Mouse (Mus musculus): Measurements from ENCODE around the gene Sgpp1. TPM values are rescaled to one million over a fixed set of nuclear protein-coding genes. Genes with fewer than 3 reads are reported as not detected.

The Sgpp1 gene
- total RNA-seq, 1 experiment: 4.8 TPM

GRCm38 (mm10) chr12:75742101-75742500, 6.6 kb upstream of the Sgpp1 start:
- no peak overlapping the region for H3K4me3 ChIP-seq (ENCODE audit: insufficient read depth in 1 of 2, low read depth in 1 of 2, low read length in 2 of 2, poor library complexity in 1 of 2, severe bottlenecking in 1 of 2)
- no peak overlapping the region for H3K9ac ChIP-seq (ENCODE audit: insufficient read depth, low read depth, low read length, poor library complexity, severe bottlenecking)
- no peaks in the 10 kb centered on the region for H3K9me3 ChIP-seq (ENCODE audit: control insufficient read depth, insufficient read depth, low read depth, low read length)
- H3K27ac ChIP-seq (ENCODE audit: insufficient read depth, low read depth, low read length, poor library complexity, severe bottlenecking): no peak overlapping the region
- no peaks in the 10 kb centered on the region for H3K36me3 ChIP-seq (ENCODE audit: control insufficient read depth, insufficient read depth, low read length, poor library complexity, severe bottlenecking)
- TF ChIP-seq ZNF384 (IDR thresholded peaks at IDR 0.05; ENCODE audit: low read depth, low read length): no peak
- no peak for TF ChIP-seq MAFK (IDR thresholded peaks at IDR 0.05; ENCODE audit: insufficient read depth, low read depth, low read length)
- no peak for TF ChIP-seq ZC3H11A (IDR thresholded peaks at IDR 0.05; ENCODE audit: borderline replicate concordance, low read depth, low read length)
- no peak for TF ChIP-seq CHD2 (IDR thresholded peaks at IDR 0.05; ENCODE audit: low read depth, low read length)
- no peak for TF ChIP-seq HCFC1 (IDR thresholded peaks at IDR 0.05; ENCODE audit: borderline replicate concordance, insufficient read depth, low read length)
- in situ Hi-C loops (cut with MboI; ENCODE audit: low sequenced_read_pairs in 2 of 2, unreplicated experiment in 2 of 2): no loop called here
- no peaks in the 10 kb centered on the region for H3K4me1 ChIP-seq (ENCODE audit: control insufficient read depth in 2 of 2, insufficient read depth in 2 of 2, low read length in 2 of 2, poor library complexity in 1 of 2)
- no peak for DNase-seq (ENCODE audit: low read depth, low spot score)

- no peak for TF ChIP-seq ZC3H11A (IDR thresholded peaks at IDR 0.05; ENCODE audit: borderline replicate concordance, low read depth, low read length)
- no peak for TF ChIP-seq MAFK (IDR thresholded peaks at IDR 0.05; ENCODE audit: insufficient read depth, low read depth, low read length)
- no peak for TF ChIP-seq CHD2 (IDR thresholded peaks at IDR 0.05; ENCODE audit: low read depth, low read length)
- Histone ChIP-seq H3K36me3 (ENCODE audit: control insufficient read depth, insufficient read depth, low read length, poor library complexity, severe bottlenecking) (no peaks in the 10 kb centered on the region), H3K4me1 (ENCODE audit: control insufficient read depth in 2 of 2, insufficient read depth in 2 of 2, low read length in 2 of 2, poor library complexity in 1 of 2) (no peaks in the 10 kb centered on the region), H3K9ac (ENCODE audit: insufficient read depth, low read depth, low read length, poor library complexity, severe bottlenecking) (no peak overlapping the region), H3K27ac (ENCODE audit: insufficient read depth, low read depth, low read length, poor library complexity, severe bottlenecking) (no peak overlapping the region), H3K9me3 (ENCODE audit: control insufficient read depth, insufficient read depth, low read depth, low read length) (no peaks in the 10 kb centered on the region), H3K4me3 (ENCODE audit: insufficient read depth in 1 of 2, low read depth in 1 of 2, low read length in 2 of 2, poor library complexity in 1 of 2, severe bottlenecking in 1 of 2) (no peak overlapping the region)
- no peak for DNase-seq (ENCODE audit: low read depth, low spot score)
- in situ Hi-C loops (cut with MboI; ENCODE audit: low sequenced_read_pairs in 2 of 2, unreplicated experiment in 2 of 2): no loop called here
Observed at GRCm38 (mm10) chr12:75741273-75741672, 5.7 kb upstream of the Sgpp1 start.

- no peak overlapping the region for H3K4me3 ChIP-seq (ENCODE audit: insufficient read depth in 1 of 2, low read depth in 1 of 2, low read length in 2 of 2, poor library complexity in 1 of 2, severe bottlenecking in 1 of 2)
- H3K9me3 ChIP-seq (ENCODE audit: control insufficient read depth, insufficient read depth, low read depth, low read length): no peaks in the 10 kb centered on the region
- H3K4me1 ChIP-seq (ENCODE audit: control insufficient read depth in 2 of 2, insufficient read depth in 2 of 2, low read length in 2 of 2, poor library complexity in 1 of 2): no peaks in the 10 kb centered on the region
- H3K9ac ChIP-seq (ENCODE audit: insufficient read depth, low read depth, low read length, poor library complexity, severe bottlenecking): no peak overlapping the region
- TF ChIP-seq ZC3H11A (IDR thresholded peaks at IDR 0.05; ENCODE audit: borderline replicate concordance, low read depth, low read length): no peak
- TF ChIP-seq CHD2 (IDR thresholded peaks at IDR 0.05; ENCODE audit: low read depth, low read length): no peak
- DNase-seq (ENCODE audit: low read depth, low spot score): no peak
- H3K27ac ChIP-seq (ENCODE audit: insufficient read depth, low read depth, low read length, poor library complexity, severe bottlenecking): no peak overlapping the region
- no peaks in the 10 kb centered on the region for H3K36me3 ChIP-seq (ENCODE audit: control insufficient read depth, insufficient read depth, low read length, poor library complexity, severe bottlenecking)
- in situ Hi-C loops (cut with MboI; ENCODE audit: low sequenced_read_pairs in 2 of 2, unreplicated experiment in 2 of 2): no loop called here
Observed at GRCm38 (mm10) chr12:75740451-75740850, 4.9 kb upstream of the Sgpp1 start.

- in situ Hi-C loops (cut with MboI; ENCODE audit: low sequenced_read_pairs in 2 of 2, unreplicated experiment in 2 of 2): no loop called here
- no peak overlapping the region for H3K27ac ChIP-seq (ENCODE audit: insufficient read depth, low read depth, low read length, poor library complexity, severe bottlenecking)
- H3K4me1 ChIP-seq (ENCODE audit: control insufficient read depth in 2 of 2, insufficient read depth in 2 of 2, low read length in 2 of 2, poor library complexity in 1 of 2): peaks cover 0 to 2% of the 10 kb centered on the region in 2 experiments; a peak in 1 of 4 replicates
Observed at GRCm38 (mm10) chr12:75739611-75740010, 4.1 kb upstream of the Sgpp1 start.

GRCm38 (mm10) chr12:75736296-75736695, 767 bp upstream of the Sgpp1 start:
- H3K4me1 ChIP-seq (ENCODE audit: control insufficient read depth in 2 of 2, insufficient read depth in 2 of 2, low read length in 2 of 2, poor library complexity in 1 of 2): peaks cover 0 to 2% of the 10 kb centered on the region in 2 experiments; a peak in 1 of 4 replicates
- H3K27ac ChIP-seq (ENCODE audit: insufficient read depth, low read depth, low read length, poor library complexity, severe bottlenecking): no peak overlapping the region
- TF ChIP-seq ZNF384 (IDR thresholded peaks at IDR 0.05; ENCODE audit: low read depth, low read length): no peak
- TF ChIP-seq ZC3H11A (IDR thresholded peaks at IDR 0.05; ENCODE audit: borderline replicate concordance, low read depth, low read length): no peak
- H3K9ac ChIP-seq (ENCODE audit: insufficient read depth, low read depth, low read length, poor library complexity, severe bottlenecking): no peak overlapping the region
- no peaks in the 10 kb centered on the region for H3K36me3 ChIP-seq (ENCODE audit: control insufficient read depth, insufficient read depth, low read length, poor library complexity, severe bottlenecking)
- no peaks in the 10 kb centered on the region for H3K9me3 ChIP-seq (ENCODE audit: control insufficient read depth, insufficient read depth, low read depth, low read length)
- no peak for DNase-seq (ENCODE audit: low read depth, low spot score)
- in situ Hi-C loops (cut with MboI; ENCODE audit: low sequenced_read_pairs in 2 of 2, unreplicated experiment in 2 of 2): no loop called here
- H3K4me3 ChIP-seq (ENCODE audit: insufficient read depth in 1 of 2, low read depth in 1 of 2, low read length in 2 of 2, poor library complexity in 1 of 2, severe bottlenecking in 1 of 2): no peak overlapping the region

More at GRCm38 (mm10) chr12:75739611-75740010, 4.1 kb upstream of the Sgpp1 start:
- TF ChIP-seq HCFC1 (IDR thresholded peaks at IDR 0.05; ENCODE audit: borderline replicate concordance, insufficient read depth, low read length) (no peak), MAFK (IDR thresholded peaks at IDR 0.05; ENCODE audit: insufficient read depth, low read depth, low read length) (no peak), ZNF384 (IDR thresholded peaks at IDR 0.05; ENCODE audit: low read depth, low read length) (no peak), CHD2 (IDR thresholded peaks at IDR 0.05; ENCODE audit: low read depth, low read length) (no peak), ZC3H11A (IDR thresholded peaks at IDR 0.05; ENCODE audit: borderline replicate concordance, low read depth, low read length) (no peak)
- no peak for DNase-seq (ENCODE audit: low read depth, low spot score)
- no peaks in the 10 kb centered on the region for H3K36me3 ChIP-seq (ENCODE audit: control insufficient read depth, insufficient read depth, low read length, poor library complexity, severe bottlenecking)
- H3K4me3 ChIP-seq (ENCODE audit: insufficient read depth in 1 of 2, low read depth in 1 of 2, low read length in 2 of 2, poor library complexity in 1 of 2, severe bottlenecking in 1 of 2): no peak overlapping the region
- H3K9me3 ChIP-seq (ENCODE audit: control insufficient read depth, insufficient read depth, low read depth, low read length): no peaks in the 10 kb centered on the region
- H3K9ac ChIP-seq (ENCODE audit: insufficient read depth, low read depth, low read length, poor library complexity, severe bottlenecking): no peak overlapping the region

Measured in ES-E14 (cell line).